Mouse (Mus musculus) CD8-positive naive resting alpha-beta T cell, adult 2 months (primary cell): Measurements from ENCODE around the gene Arf3.

Experiments used
- DNase-seq, 2 experiments: peaks; one replicate each; pipeline ENCODE4 v3.0.0; 2022; ENCODE audit warnings: low read depth in 2 of 2, low spot score in 2 of 2

The Arf3 gene

GRCm38 (mm10) chr15:98726079-98726478 lies 36.9 kb downstream of the Arf3 start:
- DNase-seq, result no peak

- DNase-seq, result no peak
Observed at GRCm38 (mm10) chr15:98724441-98724840, 38.6 kb downstream of the Arf3 start.

GRCm38 (mm10) chr15:98722854-98723253 lies 40.2 kb downstream of the Arf3 start:
- DNase-seq, result no peak

DNA sequence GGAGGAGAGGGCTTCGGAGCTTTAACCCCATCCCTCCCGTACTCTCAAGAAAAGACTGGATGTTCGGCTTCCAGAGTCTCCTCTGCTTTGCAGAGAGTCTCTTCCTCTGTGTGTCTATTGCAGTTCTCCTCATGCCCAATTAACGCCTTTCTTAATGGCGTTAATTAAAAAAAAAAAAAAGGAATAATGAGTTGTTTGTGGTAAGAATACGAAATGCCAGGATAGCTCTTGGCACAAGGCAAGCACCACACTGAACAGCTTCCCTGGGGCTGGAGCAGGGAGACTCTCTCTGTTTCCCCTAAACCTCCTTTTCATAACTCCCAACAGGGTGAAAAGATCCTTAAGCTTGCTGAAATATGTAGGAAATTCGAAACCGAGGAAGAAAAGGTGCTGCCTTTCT lies 40.8 kb downstream of the Arf3 start:
- no peak for DNase-seq

GRCm38 (mm10) chr15:98717301-98717700 lies 45.7 kb downstream of the Arf3 start:
- DNase-seq, result no peak

DNA sequence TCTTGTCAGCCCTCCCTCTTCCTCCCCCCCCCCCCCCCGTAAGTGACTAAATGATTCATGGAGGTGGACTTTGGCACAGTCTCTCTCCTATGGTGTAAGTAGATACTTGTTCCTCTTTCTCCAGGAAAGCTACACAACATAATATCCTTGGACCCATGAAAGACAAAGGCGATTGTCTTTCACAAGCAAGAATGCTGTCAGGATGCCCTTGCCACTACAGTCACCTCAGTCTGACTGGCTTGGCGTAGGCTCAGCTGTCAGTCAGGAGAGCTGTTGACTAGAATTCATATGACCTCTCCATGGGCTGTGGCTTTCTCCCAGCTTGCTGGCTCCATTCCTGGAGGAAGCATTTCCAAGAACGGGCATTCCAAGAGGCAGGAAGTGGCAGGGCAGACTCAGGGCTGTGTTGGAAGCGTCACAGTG lies 48.8 kb downstream of the Arf3 start:
- DNase-seq, result no peak

GRCm38 (mm10) chr15:98710442-98710841 lies 52.6 kb downstream of the Arf3 start:
- peak; percentile 63 to 73 for DNase-seq

DNA sequence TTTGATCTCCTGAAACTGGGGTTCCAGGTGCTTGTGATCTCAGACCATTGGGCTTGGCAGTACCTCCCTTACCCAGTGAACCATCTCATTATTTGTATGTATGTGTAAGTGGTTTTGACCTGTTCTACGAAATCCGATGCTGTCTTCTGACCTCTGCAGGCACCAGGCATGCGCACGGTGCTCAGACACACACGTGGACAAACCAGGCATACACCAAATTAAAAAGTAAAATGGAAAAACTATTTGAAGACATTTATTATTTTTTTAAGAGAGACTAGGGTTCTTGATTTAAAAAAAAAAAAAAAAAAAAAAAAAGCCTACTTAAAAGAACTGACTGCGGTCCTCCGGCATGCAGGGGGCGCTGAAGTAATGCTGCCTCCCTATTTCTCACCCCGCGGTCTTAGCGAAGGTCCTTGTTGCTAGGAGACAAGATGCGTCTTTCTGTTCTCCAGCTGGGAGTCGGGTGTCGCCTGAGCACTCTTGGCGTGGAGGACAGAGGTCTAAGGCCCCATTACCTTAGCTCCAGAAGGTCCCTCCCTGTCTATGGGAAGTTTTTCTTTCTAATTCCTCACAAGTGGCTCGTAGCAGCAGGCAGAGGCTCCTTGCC lies 55.1 kb downstream of the Arf3 start, which contains the start of gene Ccdc65:
TSS of gene Ccdc65 (plus strand) at position 442 of the 607 bp plus-strand sequence.
- peak; percentile 49 to 59 for DNase-seq

GRCm38 (mm10) chr15:98704312-98704711 lies 58.7 kb downstream of the Arf3 start:
- DNase-seq, result no peak

GRCm38 (mm10) chr15:98699190-98700105 lies 63.6 kb downstream of the Arf3 start:
- DNase-seq, result peak; percentile 77 to 83

DNA sequence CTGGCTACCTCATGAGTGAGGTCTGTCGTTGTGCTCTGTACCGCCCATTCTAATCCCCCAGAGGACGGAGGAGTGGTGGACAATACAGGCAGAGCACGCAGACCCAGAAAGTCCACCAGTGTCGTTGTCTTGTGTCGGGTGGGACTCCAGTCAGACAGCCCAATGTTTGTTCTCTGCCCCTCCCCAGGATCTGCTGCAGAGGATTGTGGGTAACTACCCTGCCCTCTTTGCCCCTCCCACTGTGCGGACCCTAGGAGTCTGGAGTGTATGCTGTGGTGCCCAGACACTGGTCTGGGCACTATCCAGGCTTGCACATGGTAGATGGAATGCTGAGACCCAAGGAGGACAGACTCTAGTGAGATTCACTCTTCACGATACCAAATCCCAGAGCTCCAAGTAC lies 66.8 kb downstream of the Arf3 start:
- no peak for DNase-seq

DNA sequence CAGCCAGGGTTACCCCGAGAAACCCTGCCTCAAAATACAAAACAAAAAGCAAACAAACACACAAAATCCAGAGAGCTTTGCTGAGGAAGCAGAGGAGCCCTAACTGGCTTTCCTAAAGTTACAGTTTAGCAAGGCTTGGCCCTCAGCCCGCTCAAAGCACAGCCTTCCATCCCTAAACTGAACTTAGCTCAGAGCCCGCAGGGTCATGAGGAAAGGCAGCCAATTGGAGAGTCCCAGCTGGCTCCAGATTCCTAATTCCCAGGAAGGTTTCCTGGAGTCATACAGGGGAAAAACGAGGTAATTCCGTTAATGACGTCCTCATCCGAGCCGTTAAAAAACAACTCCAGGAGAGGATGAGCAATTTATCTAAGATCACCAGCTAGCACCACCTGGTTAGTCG lies 67.3 kb downstream of the Arf3 start:
- DNase-seq, result no peak

- no peak for DNase-seq
Observed at GRCm38 (mm10) chr15:98692171-98692715, 70.8 kb downstream of the Arf3 start.

GRCm38 (mm10) chr15:98691486-98692147 lies 71.4 kb downstream of the Arf3 start:
- no peak for DNase-seq

DNA sequence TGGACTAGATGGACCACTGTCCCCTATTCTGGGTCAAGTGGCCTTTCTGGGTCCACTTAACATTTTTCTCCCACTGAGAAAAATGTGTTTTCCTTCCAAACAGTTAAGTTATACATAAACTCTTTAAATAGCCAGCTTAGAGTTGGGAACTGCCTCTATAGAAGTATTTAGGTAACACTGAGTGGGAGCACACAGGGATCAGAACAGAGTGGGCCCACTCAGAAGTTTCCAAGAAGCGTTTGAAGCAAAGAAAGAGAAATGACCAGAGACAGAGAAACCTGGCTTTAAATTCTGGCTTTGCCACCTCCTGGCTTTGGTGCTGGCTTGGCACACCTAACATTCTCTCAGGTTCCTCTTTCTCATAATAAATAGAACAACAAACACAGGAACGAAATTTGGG lies 73.3 kb downstream of the Arf3 start:
- DNase-seq, result no peak
